Mouse (Mus musculus) CD4-positive helper T cell, adult 2 months (primary cell): ENCODE data around the gene Atp6v0c.
"Not testable (repeated sequence)": the region's sequence is repeated elsewhere in the genome, so short reads cannot be mapped to it uniquely, and the experiment has no call there.

Experiments used
- DNase-seq: peaks from one replicate; pipeline ENCODE4 v3.0.0-alpha.2; 2012; ENCODE audit warnings: low read depth, missing footprints, low spot score

Gene Atp6v0c

GRCm38 (mm10) chr17:24157121-24157520 is 12.4 kb downstream of the Atp6v0c start:
- DNase-seq = no peak

GRCm38 (mm10) chr17:24156394-24156793 is 13.1 kb downstream of the Atp6v0c start:
- DNase-seq = no peak

- DNase-seq = no peak
Measured at GRCm38 (mm10) chr17:24155742-24156141, 13.8 kb downstream of the Atp6v0c start.

- DNase-seq = no peak
Measured at GRCm38 (mm10) chr17:24154463-24154862, 15.0 kb downstream of the Atp6v0c start.

GRCm38 (mm10) chr17:24151890-24152563 is 17.5 kb downstream of the Atp6v0c start:
- DNase-seq = peak; percentile 87

- DNase-seq = no peak
Measured at GRCm38 (mm10) chr17:24151382-24151781, 18.1 kb downstream of the Atp6v0c start.

- no peak for DNase-seq
Measured at GRCm38 (mm10) chr17:24150824-24151223, 18.7 kb downstream of the Atp6v0c start, which contains the start of gene Pdpk1. TSS of gene Pdpk1 (minus strand) at chr17:24150924.

GRCm38 (mm10) chr17:24149421-24149820 is 20.1 kb downstream of the Atp6v0c start:
- no peak for DNase-seq

GRCm38 (mm10) chr17:24142897-24143296 is 26.6 kb downstream of the Atp6v0c start:
- no peak for DNase-seq

- DNase-seq = peak; percentile 99
Measured at GRCm38 (mm10) chr17:24141425-24141920, 28.0 kb downstream of the Atp6v0c start.

- peak; percentile 60 for DNase-seq
Measured at GRCm38 (mm10) chr17:24140845-24141424, 28.6 kb downstream of the Atp6v0c start.

GRCm38 (mm10) chr17:24139968-24140367 is 29.5 kb downstream of the Atp6v0c start:
- no peak for DNase-seq

GRCm38 (mm10) chr17:24139256-24139655 is 30.2 kb downstream of the Atp6v0c start:
- DNase-seq = no peak

- DNase-seq = no peak
Measured at GRCm38 (mm10) chr17:24137226-24137880, 32.1 kb downstream of the Atp6v0c start.

GRCm38 (mm10) chr17:24134062-24134461 is 35.4 kb downstream of the Atp6v0c start:
- DNase-seq = no peak

- not testable (repeated sequence) for DNase-seq
Measured at GRCm38 (mm10) chr17:24132919-24133318, 36.6 kb downstream of the Atp6v0c start.

GRCm38 (mm10) chr17:24131570-24131969 is 37.9 kb downstream of the Atp6v0c start:
- DNase-seq = no peak

- not testable (repeated sequence) for DNase-seq
Measured at GRCm38 (mm10) chr17:24129246-24129645, 40.3 kb downstream of the Atp6v0c start.

GRCm38 (mm10) chr17:24127592-24127991 is 41.9 kb downstream of the Atp6v0c start:
- peak; percentile 44 for DNase-seq

GRCm38 (mm10) chr17:24126801-24127200 is 42.7 kb downstream of the Atp6v0c start:
- peak; percentile 60 for DNase-seq

GRCm38 (mm10) chr17:24119446-24119845 is 50.1 kb downstream of the Atp6v0c start:
- DNase-seq = no peak
